Mouse (Mus musculus) central nervous system, embryonic 14 days (tissue): ENCODE results near the gene Gm10413. TPM values are rescaled to one million over a fixed set of nuclear protein-coding genes. Genes with fewer than 3 reads are reported as not detected.

Experiments used
- polyA plus RNA-seq: library from polyadenylated mRNA; depleted of rRNA; stranded (reverse); fragments of >200 nt; gene quantifications from 2 replicates; pipeline ENCODE4 v1.2.3, GENCODE M21; 2012; rRNA removed

Gene Gm10413
- not detected in 2 replicates for polyA plus RNA-seq

DNA sequence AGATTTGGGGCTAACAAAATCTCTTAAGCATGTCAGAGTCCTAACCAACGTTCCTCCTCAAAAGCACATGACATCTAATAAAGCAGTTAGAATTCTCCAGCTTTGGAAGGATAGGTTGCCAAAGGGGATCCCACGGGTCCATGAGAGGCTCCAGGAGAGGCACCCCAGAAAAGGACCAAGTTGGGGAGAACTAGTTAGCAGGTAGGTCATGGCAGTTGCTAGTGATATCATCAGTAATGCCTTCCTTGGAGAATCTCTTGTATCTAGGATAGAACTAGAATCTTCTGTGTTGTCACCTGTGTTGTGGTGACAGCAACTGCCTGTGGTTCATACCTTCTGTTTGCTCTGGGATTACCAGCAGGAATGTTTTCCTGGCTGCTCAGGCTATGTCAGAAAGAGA is at the start of gene Gm10413:
Gene Gm10413, plus strand, starts transcription at position 301 of the 400 bp plus-strand sequence.

GRCm38 (mm10) chr14:3412314-3412713 is 17.4 kb downstream of the Gm10413 start, which contains the start of gene Gm10409:
Gm10409 (plus strand) TSS chr14:3412614.

GRCm38 (mm10) chr14:3427803-3428202 is 32.9 kb downstream of the Gm10413 start, which contains the start of gene Gm3005:
Gm3005 (plus strand) TSS chr14:3428103.

DNA sequence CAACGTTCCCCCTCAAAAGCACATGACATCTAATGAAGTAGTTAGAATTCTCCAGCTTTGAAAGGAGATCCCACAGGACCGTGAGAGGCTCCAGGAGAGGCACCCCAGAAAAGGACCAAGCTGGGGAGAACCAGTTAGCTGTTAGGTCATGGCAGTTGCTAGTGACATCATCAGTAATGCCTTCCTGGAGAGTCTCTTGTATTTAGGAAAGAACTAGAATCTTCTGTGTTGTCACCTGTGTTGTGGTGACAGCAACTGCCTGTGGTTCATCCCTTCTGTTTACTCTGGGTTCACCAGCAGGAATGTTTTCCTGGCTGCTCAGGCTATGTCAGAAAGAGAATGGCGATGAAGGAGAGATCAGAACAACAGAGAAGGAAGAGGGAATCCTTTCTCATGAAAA is 54.2 kb downstream of the Gm10413 start, which contains the start of gene Gm10408:
Gene Gm10408, plus strand, starts transcription at position 301 of the 400 bp plus-strand sequence.

Other genes with a start within 250 kb of the Gm10413 start
- 0.30 and 0.37 TPM in 2 replicates for gene Gm5795, start 206.8 kb upstream of the Gm10413 start, polyA plus RNA-seq
- gene D830030K20Rik, start 186.6 kb upstream of the Gm10413 start, polyA plus RNA-seq = 8.3 and 8.7 TPM in 2 replicates
- gene Gm2956, start 62.5 kb upstream of the Gm10413 start, polyA plus RNA-seq = 0.05 TPM in 1 of 2 replicates, not detected in the other
- 5.5 and 6.4 TPM in 2 replicates for gene Gm10409, start 17.5 kb downstream of the Gm10413 start, polyA plus RNA-seq
- gene Gm3005, start 33.0 kb downstream of the Gm10413 start, polyA plus RNA-seq = 8.5 and 8.7 TPM in 2 replicates
- gene Gm10408, start 54.3 kb downstream of the Gm10413 start, polyA plus RNA-seq = 0.05 TPM in 1 of 2 replicates, not detected in the other
- gene Gm3012, start 239.4 kb downstream of the Gm10413 start, polyA plus RNA-seq = not detected in 2 replicates